Mouse (Mus musculus) left cerebral cortex, postnatal 14 days (tissue): Measurements from ENCODE around the gene Atp8a2. TPM values are rescaled to one million over a fixed set of nuclear protein-coding genes. Genes with fewer than 3 reads are reported as not detected.
A peak's percentile ranks its signal among the peaks of the same experiment; 100 is the strongest.
"Not testable (repeated sequence)": the region's sequence is repeated elsewhere in the genome, so short reads cannot be mapped to it uniquely, and the experiment has no call there.

Experiments used
- DNase-seq, 2 experiments: peaks; one replicate each; pipeline ENCODE4 v3.0.0; 2021 to 2022; ENCODE audit warnings: low spot score in 2 of 2, mixed read lengths in 1 of 2
- intact Hi-C: fragments of 180-260 bp; cut with DNase I; formaldehyde crosslinking; loops from one replicate; pipeline ENCODE4 v1.15.1; 2025
- total RNA-seq, 2 experiments: library from RNA; stranded (reverse); gene quantifications; 2 replicates each; pipeline ENCODE4 v1.2.3; 2021

The Atp8a2 gene
- total RNA-seq, 2 experiments from 2014 or later: 79.0 to 85.3 TPM

DNA sequence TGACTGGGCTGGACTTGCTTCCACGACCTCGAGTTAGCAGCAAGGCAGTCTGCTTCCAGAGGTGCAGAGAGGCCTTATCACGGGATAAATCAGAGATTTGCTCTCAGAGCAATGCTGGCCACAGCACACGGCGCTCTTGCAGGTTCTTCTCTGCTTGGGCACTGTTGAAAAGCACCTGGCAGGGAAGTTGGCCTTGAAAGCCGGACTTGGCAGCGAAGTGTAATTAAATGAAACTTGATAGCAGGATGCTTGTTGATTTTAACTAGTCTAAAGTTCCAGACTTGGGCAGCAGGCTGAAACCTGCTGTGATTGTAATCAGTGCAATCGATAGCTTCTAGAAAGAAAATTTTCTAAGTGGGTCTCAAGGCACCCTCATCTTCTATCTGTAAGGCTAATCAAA lies 237.3 kb downstream of the Atp8a2 start:
- intact Hi-C loops: no loop called here
- DNase-seq: no peak

DNA sequence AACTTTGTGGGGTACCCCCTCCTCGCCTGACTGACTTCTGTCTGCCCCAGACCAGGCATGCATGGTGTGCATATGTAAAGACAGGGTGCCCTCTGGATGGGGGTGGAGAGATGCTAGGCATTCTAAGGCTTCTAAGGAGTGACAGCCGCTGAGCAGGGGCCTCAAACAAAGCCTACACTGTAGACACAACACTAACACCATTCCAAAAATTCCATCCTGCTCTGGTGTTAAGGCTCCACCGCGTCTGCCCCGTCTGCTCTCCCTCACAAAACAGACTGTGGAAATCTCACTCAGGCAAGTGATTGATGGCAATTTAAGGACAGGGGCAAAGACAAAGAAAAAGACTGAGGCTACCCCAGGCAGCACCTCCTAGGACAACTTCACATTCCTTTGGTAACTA lies 247.0 kb downstream of the Atp8a2 start:
- intact Hi-C loops: no loop called here
- no peak for DNase-seq

DNA sequence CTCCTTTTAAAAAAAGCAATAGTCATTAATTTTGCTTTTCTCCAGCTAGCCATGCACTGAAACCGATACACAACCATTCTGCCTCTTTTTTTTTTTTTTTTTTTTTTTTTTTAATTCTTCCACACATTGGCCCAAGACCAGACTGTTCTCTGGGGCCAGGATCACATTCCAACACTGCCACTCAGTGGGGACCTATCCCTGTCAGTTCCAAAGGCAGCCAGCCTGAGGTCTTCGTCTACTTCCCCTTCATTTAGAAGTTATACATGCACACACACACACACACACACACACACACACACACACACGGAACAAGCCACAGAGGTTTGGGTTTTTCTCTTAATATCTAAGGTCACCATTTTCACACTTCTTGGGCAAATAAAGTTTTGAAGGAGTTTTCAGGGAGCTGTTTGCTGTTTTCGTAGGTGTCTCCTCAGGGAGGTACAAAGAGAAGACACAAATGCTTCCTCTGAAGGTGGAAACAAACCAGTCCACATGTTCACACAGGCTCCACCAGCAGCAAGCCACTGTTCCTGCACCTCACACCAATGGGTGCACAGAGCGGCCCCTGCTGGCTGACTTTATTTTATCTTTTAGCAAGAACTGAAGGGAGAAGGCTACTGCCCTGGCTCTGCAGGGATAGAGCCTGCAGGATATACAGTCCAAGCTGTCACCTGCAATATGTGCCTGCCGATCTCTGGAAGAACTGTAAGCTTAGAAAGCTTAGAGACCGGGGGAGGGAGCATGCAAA lies 253.9 kb downstream of the Atp8a2 start:
- DNase-seq: peak; percentile 89 to 92
- intact Hi-C loops: loop anchor here (2.0 to 5.0 kb wide), 3 partner anchors 316 to 338 kb away; partner anchors contain the start of gene Shisa2

DNA sequence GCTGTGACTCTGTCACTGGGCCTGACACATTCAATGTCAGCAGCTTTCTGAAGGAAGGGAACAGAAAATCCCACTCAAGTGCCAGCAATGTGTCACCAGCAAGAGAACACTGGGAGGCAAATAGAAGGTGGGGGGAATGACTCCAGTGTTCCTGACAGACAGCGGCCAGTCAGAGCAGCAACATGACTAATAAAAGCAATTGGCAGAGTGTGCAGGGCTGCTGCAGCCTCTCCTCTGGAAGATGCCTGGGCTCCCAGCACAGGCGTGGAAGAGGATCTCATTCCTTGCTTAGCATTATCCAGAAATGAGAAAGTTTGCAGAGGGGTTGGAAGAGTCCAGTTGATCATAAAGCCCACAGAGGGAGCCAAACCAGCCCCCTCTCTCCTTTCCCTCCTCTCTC lies 254.8 kb downstream of the Atp8a2 start:
- intact Hi-C loops: loop anchor here (2.0 to 5.0 kb wide), 3 partner anchors 315 to 337 kb away; partner anchors contain the start of gene Shisa2
- no peak for DNase-seq

DNA sequence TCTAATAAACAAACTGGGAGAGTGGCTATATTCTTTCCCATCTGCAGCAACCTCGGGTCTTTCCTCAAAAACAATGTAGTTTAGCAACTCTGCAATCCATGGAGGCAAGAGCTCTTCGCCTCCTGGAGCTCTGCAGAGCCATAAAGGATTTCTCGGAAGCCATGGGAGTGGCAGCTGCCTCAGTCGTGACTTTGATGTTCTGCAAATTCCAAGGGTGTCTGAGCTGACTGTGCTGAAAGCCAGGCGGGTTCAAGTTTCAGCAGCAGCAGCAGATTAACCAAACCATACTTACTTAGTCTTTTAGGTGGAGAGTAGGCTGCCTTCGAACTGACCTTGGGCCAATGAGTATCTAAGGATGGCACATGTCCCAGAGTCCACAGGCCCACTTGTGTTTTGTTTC lies 264.6 kb downstream of the Atp8a2 start:
- DNase-seq: no peak
- intact Hi-C loops: loop anchor here (10.0 kb wide), 1 partner anchor 208 kb away; no protein-coding TSS in a partner anchor

DNA sequence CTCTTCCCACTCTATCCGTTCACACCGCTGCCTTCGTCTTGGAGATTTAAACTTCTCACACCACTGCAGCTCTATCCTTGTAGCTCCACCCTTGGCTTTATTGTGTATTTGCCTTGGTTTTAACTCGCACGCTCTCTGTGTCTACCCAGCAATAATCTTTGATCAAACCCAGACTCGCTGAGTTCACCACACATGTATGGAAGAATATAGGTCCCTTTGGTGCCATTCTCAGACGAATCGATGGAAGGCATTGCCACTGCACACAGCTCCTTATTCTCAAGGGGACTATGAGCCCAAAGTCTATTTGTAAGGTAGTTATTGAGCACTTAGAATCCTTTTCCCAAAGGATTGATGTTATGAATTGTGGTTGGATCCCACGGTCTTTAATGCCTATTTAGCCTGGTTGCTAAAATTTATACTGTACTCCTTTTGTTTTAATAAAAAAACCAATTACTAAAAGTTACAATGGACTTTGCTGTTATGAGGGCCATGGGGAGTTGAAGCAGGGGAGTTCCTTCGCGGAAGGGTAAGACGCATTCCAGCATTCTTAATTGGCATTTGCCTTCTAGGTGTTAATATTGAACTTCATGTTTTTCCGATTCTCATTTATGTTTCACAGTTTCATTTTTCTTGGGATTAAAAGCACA lies 265.4 kb downstream of the Atp8a2 start:
- intact Hi-C loops: loop anchor here (10.0 kb wide), 1 partner anchor 207 kb away; no protein-coding TSS in a partner anchor
- no peak for DNase-seq

DNA sequence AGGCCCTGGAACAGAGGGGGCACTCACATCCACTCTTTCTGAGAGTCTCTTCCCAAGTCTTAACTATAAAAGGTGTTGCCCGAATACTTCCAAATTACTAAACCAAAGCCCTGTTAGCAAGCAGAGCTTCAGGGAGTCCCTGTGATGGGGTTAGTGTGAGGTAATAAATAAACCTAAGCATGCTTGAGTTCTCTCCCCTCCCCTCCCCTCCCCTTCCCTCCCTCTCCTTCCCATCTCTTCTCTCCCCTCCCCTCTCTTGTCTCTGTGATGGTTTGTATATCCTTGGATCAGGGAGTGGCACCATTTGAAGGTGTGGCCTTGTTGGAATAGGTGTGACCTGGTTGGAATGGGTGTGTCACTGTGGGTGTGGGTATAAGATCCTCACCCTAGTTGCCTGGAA lies 267.8 kb downstream of the Atp8a2 start:
- intact Hi-C loops, DNase-seq: not testable (repeated sequence)

DNA sequence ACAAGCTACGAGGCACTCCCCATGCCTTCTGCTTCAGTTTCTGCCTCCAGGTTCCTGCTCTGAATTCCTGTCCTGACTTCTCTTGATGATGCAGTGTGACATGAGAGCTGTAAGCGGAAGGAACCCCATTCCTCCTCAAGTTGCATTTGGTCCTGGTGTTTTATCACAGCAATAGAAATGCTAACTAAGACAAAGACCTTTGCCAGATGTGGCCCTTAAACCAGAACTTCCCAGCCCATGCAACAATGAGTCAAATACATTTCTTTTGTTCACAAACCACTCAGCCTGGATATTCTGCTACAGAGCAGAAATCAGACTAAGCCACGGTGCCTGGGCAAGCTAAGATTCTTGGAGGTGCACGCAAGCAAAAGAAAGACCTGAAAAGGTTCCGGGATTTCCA lies 268.2 kb downstream of the Atp8a2 start:
- no peak for DNase-seq
- intact Hi-C loops: no loop called here

DNA sequence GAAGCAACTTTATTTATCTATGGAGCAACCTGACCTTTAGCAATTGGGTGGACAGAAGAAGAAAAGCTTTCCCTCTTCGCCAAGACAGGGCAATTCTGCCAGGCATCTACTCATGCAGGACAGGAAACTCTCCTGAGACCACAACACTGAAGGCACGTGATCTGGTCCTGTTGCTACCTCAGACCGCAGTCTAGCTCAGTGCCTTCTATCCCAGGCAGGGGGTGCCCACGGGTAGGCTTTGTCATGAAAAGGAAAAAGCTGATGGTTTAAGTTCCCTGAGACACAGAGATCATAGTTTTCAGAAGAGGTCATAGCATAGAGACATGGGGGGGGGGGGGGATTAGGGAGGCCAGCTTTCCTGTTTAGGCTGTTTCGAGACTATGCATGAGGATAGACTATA lies 269.2 kb downstream of the Atp8a2 start:
- intact Hi-C loops: no loop called here
- no peak for DNase-seq

DNA sequence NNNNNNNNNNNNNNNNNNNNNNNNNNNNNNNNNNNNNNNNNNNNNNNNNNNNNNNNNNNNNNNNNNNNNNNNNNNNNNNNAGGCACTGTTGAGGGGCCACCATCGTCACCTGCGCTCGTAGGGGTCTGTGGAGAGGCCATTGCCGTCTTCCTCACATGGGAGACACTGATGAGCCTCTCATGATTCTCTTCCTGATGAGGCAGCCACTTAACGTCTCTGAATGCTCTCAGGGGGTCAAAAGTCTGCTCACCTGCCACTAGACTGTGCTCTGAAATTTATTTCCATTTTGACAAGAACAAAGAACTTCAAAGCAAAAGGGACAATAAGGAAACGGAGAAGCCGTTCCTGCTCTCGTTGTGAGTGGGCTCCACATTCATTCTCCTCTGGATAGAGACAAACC lies 277.1 kb downstream of the Atp8a2 start:
- intact Hi-C loops: no loop called here
- no peak for DNase-seq

DNA sequence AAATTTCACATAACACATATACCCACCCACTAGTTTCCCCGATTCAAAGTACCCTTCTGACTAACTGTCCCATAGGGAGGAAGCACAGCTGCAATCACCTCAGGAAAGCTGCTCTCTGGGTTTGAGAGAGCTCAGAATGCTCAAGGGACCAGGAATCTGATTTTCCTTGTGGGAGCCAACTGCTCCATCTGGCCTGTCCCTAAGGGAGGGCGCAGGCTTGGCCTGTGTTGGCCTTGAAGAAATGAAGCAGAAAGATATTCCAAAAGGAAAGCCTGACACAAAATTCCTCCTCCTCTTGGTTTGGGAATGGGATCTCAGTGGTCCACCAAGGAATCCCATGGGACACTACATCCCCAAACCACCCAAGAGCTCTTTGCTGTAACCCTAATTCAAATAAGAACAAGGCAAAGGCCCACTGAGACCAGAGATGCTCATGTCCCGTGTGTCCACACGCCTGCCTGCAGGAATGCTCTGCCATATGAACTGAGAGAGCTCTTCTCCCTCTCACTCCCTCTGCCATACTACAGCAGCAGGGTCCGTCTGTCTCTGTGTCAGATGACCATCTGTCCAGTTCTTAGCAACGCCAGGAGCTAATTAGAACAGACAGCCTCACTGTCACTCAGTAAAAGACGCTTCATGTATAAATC lies 293.4 kb downstream of the Atp8a2 start:
- no peak for DNase-seq
- intact Hi-C loops: no loop called here

DNA sequence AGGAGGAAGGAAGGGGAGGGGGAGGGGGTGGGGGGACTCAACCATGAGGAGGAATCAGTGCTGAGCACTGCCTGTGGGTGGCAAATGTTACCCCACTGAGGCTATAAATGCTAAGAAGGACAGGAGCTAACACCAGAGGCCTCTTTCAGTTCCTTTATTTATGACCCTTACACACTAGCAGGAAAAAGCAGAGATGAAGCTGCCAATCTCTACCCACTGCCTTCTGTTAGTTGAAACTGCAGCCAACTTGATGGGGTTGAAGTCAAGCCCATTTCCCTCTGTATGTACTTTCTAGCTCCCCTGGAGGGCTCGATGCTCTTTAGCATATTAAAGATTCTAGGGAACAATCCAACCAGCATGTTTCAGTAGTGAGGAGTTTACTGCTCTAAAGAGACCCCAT lies 303.0 kb downstream of the Atp8a2 start:
- intact Hi-C loops: no loop called here
- DNase-seq: no peak

DNA sequence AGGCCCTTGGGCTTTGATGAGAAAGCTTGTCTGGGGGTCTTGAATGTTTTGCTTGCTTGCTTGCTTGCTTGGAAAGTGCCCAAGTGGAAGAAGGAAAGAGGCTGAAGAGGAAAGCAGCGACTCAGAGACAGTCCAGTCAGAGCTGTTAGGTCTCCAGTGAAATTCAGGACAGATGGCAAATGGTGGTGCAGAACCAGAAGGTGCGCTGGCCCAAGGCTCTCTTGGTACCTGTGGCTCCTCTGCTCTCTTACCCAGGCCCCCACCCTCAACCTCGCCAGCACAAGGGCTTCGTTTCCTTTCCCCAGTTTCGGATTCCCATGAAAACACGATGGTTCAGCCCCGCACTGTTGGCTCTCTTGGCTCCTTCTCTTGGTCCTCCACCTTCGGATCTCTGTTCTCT lies 304.9 kb downstream of the Atp8a2 start:
- DNase-seq: no peak
- intact Hi-C loops: no loop called here

DNA sequence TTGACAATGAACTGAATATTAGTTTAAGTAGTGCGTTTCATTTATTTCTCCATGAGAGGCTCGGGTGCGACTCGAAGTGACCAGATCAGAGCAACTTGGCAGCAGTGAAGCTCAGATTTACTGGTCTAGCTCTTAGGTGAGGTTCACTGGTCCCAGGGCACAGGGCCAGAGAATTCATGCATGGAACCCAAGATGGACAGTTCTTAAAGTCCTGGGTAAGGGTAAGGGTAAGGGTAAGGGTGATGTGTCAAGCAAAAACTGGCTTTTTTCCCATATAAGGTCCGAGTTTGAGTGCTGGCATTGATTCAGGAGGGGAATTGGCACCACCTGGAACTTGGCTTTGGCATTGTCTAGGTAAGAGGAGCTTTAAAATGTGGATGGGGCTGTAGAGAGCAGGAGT lies 305.5 kb downstream of the Atp8a2 start:
- DNase-seq: no peak

DNA sequence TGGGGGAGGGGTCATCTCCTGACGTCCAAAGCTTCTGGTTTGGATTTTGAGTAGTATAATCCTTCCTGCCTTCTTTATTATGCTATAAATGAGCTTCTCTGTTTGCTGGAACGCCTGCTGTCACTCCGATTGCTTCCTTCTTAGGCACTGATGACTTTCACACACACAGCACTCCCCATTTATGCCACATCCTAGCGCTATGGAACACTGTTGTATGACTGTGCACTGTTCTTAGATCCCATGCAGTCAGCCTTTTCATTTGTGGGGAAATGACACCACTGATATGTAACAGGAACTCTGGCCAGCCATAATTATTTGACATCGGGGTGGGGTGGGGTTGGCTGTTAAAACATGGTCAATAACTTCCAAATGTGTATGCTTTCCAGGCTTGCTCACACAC lies 306.2 kb downstream of the Atp8a2 start:
- intact Hi-C loops: no loop called here
- DNase-seq: no peak

More for the DNA sequence above, 305.5 kb downstream of the Atp8a2 start:
- intact Hi-C loops: no loop called here

DNA sequence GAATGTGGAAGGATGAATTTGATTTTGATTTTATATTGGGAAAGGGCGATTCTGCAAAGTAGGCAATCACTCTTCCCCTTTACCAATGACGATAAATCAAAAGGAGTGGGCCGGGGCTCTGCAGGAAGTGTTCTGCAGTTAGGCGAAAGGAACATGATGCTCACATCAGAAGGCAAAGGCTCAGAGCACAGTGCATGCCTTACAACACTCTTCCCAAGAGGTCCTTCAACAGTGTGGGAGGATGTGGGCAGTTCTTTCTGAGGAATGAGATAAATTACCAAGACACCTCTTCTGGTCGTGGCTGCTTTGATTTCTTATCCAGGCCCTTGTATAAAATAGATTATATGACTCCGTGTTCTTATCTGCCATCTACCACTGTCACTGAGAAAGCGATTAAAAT lies 306.9 kb downstream of the Atp8a2 start:
- no peak for DNase-seq
- intact Hi-C loops: no loop called here

DNA sequence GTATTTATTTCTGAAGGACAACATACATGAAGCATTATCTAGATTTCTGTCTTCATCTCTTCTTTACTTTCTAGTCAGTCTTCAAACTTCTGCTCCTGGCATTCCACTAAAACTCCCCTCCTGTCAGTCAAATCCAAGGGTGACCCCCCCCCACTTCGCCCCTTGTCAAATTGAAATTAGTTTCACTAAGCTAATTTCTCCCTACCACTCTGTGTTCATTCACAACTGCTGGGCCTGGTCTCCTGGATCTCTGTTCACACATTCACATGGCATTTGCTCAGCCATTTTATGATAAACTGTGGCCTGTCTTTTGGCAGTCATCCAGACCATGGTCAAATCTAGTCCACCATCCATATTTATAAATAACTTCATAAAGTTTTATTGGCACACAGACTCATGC lies 308.5 kb downstream of the Atp8a2 start:
- DNase-seq: no peak
- intact Hi-C loops: no loop called here

DNA sequence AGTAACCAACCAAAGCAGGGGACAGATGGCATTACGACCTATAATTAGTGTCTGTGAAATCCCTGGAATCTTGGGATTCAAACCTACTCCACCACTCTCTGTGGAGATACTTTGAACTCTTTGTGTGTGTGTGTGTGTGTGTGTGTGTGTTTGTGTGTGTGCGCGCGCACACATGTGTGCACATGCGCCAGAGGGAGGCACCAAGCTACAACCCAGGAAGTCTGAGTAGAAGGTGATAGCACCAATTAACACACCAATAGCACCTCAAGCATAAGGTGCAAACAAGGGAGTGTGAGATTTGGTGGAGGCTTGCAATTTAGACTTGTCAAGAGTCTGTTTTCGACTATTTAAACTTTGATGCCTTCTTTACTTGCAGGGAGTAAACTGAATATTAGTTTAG lies 308.9 kb downstream of the Atp8a2 start:
- intact Hi-C loops: no loop called here
- no peak for DNase-seq

DNA sequence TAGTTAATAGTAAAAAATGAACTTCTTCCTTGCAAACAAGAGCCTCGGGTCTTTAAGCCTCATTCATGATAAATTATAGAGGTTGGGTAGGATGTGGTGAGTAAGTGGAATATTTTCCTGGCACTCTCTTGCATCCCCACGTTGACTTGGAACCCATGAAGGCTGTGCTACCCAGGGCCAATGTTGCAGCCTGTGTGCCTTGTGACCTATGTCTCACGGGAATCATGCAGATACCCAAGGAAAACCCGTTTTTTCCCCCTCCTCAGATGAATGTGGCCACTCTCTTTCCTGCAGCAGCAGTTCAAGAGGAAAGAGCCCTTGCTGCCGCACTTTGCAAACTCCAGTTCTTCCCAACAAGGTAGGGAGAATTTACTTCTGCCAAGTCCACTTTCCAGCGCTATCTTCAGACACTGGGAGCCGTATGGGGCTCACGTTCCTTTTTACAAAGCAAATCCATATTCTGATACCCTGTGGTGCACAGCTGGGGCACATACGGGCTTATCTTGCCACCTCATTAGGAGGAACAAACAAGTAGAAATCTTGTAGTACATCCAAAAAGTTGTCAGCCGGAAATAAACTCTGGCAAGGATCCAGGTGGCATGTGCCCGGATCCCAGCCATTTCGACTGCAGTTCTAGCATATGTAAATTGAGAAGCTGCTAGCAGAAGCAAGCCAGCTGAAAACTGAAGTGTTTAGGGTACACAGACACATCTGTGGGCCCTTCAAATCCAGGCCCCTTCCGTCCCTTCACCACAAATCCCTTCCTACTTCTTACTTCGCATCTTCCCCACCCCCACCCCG lies 309.7 kb downstream of the Atp8a2 start:
- intact Hi-C loops: no loop called here
- DNase-seq: peak; percentile 66 to 87
